Mouse (Mus musculus) MEL (cell line): Measurements from ENCODE around the gene Fto. TPM values are rescaled to one million over a fixed set of nuclear protein-coding genes. Genes with fewer than 3 reads are reported as not detected.

ENCODE experiments used
- DNase-seq: peaks from one replicate; pipeline ENCODE4 v3.0.0; 2011; ENCODE audit warnings: low read depth, low spot score
- H3K27ac ChIP-seq: 2 replicates; pipeline ENCODE4 v1.5.1; 2012; ENCODE audit warnings: low read depth, mild to moderate bottlenecking, control low read depth, low read length, moderate library complexity; ENCODE audit not compliant: control insufficient read depth
- H3K27me3 ChIP-seq, 2 experiments: fragments of 150-350 bp in 1 of 2; sonication (generic) in 1 of 2; 2 replicates each; pipeline ENCODE4 v1.6.1; 2012; ENCODE audit warnings: low read length in 2 of 2, mild to moderate bottlenecking in 2 of 2, improper control_type of control experiment in 1 of 2, moderate library complexity in 1 of 2; ENCODE audit not compliant: insufficient read depth in 2 of 2, control insufficient read depth in 1 of 2
- H3K36me3 ChIP-seq, 2 experiments: 2 replicates each; pipeline ENCODE4 v1.6.1; 2012 to 2014; ENCODE audit warnings: low read length in 2 of 2, improper control_type of control experiment in 1 of 2, inconsistent platforms in 1 of 2, mild to moderate bottlenecking in 1 of 2; ENCODE audit not compliant: insufficient read depth in 2 of 2, control insufficient read depth in 1 of 2
- H3K4me1 ChIP-seq, 2 experiments: fragments of 150-350 bp in 1 of 2; sonication (generic) in 1 of 2; 2 replicates each; pipeline ENCODE4 v1.6.1; 2012; ENCODE audit warnings: low read length in 2 of 2, improper control_type of control experiment in 1 of 2, mild to moderate bottlenecking in 1 of 2; ENCODE audit not compliant: insufficient read depth in 2 of 2, control insufficient read depth in 1 of 2
- H3K4me3 ChIP-seq, 2 experiments: fragments of 150-350 bp in 1 of 2; sonication (generic) in 1 of 2; 2 replicates each; pipeline ENCODE4 v1.5.1; 2012; ENCODE audit warnings: low read depth in 2 of 2, low read length in 2 of 2, mild to moderate bottlenecking in 2 of 2, moderate library complexity in 2 of 2, control low read depth in 1 of 2, improper control_type of control experiment in 1 of 2; ENCODE audit not compliant: control insufficient read depth in 1 of 2, insufficient read depth in 1 of 2
- H3K79me2 ChIP-seq: 2 replicates; pipeline ENCODE4 v1.6.1; 2012; ENCODE audit warnings: mild to moderate bottlenecking, low read length, moderate library complexity; ENCODE audit not compliant: control insufficient read depth, poor library complexity, insufficient read depth
- H3K9ac ChIP-seq: 2 replicates; pipeline ENCODE4 v1.6.1; 2012; ENCODE audit warnings: low read depth, mild to moderate bottlenecking, control low read depth, low read length, moderate library complexity; ENCODE audit not compliant: control insufficient read depth, poor library complexity, severe bottlenecking
- H3K9me3 ChIP-seq: fragments of 150-350 bp; sonication (generic); replicated peaks from 2 replicates; pipeline ENCODE4 v1.6.1; 2012; ENCODE audit warnings: mild to moderate bottlenecking, low read length, improper control_type of control experiment, moderate library complexity; ENCODE audit not compliant: insufficient read depth
- CTCF ChIP-seq, 3 experiments: IDR thresholded peaks in 2 of 3; conservative IDR thresholded peaks in 1 of 3; 2 replicates each; pipeline ENCODE4 v1.5.1; 2011 to 2012; ENCODE audit warnings: low read length in 3 of 3, low read depth in 2 of 3, mild to moderate bottlenecking in 2 of 3, improper control_type of control experiment in 1 of 3, inconsistent platforms in 1 of 3, mixed read lengths in 1 of 3, moderate library complexity in 1 of 3; ENCODE audit not compliant: control insufficient read depth in 1 of 3, insufficient read depth in 1 of 3, poor library complexity in 1 of 3, severe bottlenecking in 1 of 3
- E2F4 ChIP-seq: IDR thresholded peaks from 2 replicates; pipeline ENCODE4 v1.6.1; 2011; ENCODE audit warnings: low read depth, low read length, improper control_type of control experiment, borderline replicate concordance
- ETS1 ChIP-seq: IDR thresholded peaks from 2 replicates; pipeline ENCODE4 v1.6.1; 2012; ENCODE audit warnings: low read depth, mild to moderate bottlenecking, inconsistent platforms, low read length, improper control_type of control experiment, moderate library complexity
- GATA1 ChIP-seq: IDR thresholded peaks from 2 replicates; pipeline ENCODE4 v1.6.1; 2011; ENCODE audit warnings: low read depth, low read length, improper control_type of control experiment
- JUND ChIP-seq: IDR thresholded peaks from 2 replicates; pipeline ENCODE4 v1.6.1; 2011; ENCODE audit warnings: low read depth, mild to moderate bottlenecking, improper control_type of control experiment, low read length
- KAT2A ChIP-seq: conservative IDR thresholded peaks from 2 replicates; pipeline ENCODE4 v1.6.1; 2012; ENCODE audit warnings: low read depth, low read length, improper control_type of control experiment, inconsistent platforms
- MAZ ChIP-seq: IDR thresholded peaks from 2 replicates; pipeline ENCODE4 v1.6.1; 2012; ENCODE audit warnings: low read depth, mild to moderate bottlenecking, inconsistent platforms, low read length, improper control_type of control experiment
- MYB ChIP-seq: IDR thresholded peaks from 2 replicates; pipeline ENCODE4 v1.6.1; 2011; ENCODE audit warnings: mild to moderate bottlenecking, low read depth, low read length, improper control_type of control experiment
- MYC ChIP-seq: IDR thresholded peaks from 2 replicates; pipeline ENCODE4 v1.6.1; 2011; ENCODE audit warnings: low read depth, mild to moderate bottlenecking, low read length, improper control_type of control experiment, moderate library complexity
- NRF1 ChIP-seq: IDR thresholded peaks from 2 replicates; pipeline ENCODE4 v1.6.1; 2014; ENCODE audit warnings: low read depth, mild to moderate bottlenecking, inconsistent platforms, low read length, improper control_type of control experiment, moderate library complexity; ENCODE audit not compliant: poor library complexity, insufficient read depth, severe bottlenecking
- POLR2AphosphoS5 ChIP-seq: IDR thresholded peaks from 2 replicates; pipeline ENCODE4 v1.6.1; 2012; ENCODE audit warnings: low read depth, borderline replicate concordance, mild to moderate bottlenecking, inconsistent platforms, low read length, moderate library complexity, mixed read lengths
- RCOR1 ChIP-seq: IDR thresholded peaks from 2 replicates; pipeline ENCODE4 v1.6.1; 2012; ENCODE audit warnings: low read depth, mild to moderate bottlenecking, inconsistent platforms, low read length, improper control_type of control experiment
- SIN3A ChIP-seq: IDR thresholded peaks from 2 replicates; pipeline ENCODE4 v1.6.1; 2012; ENCODE audit warnings: low read length, improper control_type of control experiment, inconsistent platforms
- SMC3 ChIP-seq: IDR thresholded peaks from 2 replicates; pipeline ENCODE4 v1.6.1; 2011; ENCODE audit warnings: low read depth, low read length, improper control_type of control experiment
- TAL1 ChIP-seq: IDR thresholded peaks from 2 replicates; pipeline ENCODE4 v1.6.1; 2012; ENCODE audit warnings: mild to moderate bottlenecking, inconsistent platforms, low read length, moderate library complexity, mixed read lengths
- TBP ChIP-seq: IDR thresholded peaks from 2 replicates; pipeline ENCODE4 v1.8.0; 2011; ENCODE audit warnings: low read depth, low read length, improper control_type of control experiment
- TCF12 ChIP-seq: IDR thresholded peaks from 2 replicates; pipeline ENCODE4 v1.6.1; 2014; ENCODE audit warnings: low read depth, mild to moderate bottlenecking, inconsistent platforms, low read length, improper control_type of control experiment, moderate library complexity
- UBTF ChIP-seq: IDR thresholded peaks from 2 replicates; pipeline ENCODE4 v1.6.1; 2012; ENCODE audit warnings: low read depth, mild to moderate bottlenecking, inconsistent platforms, low read length, improper control_type of control experiment, moderate library complexity, borderline replicate concordance; ENCODE audit not compliant: insufficient read depth
- ZC3H11A ChIP-seq: IDR thresholded peaks from 2 replicates; pipeline ENCODE4 v1.6.1; 2012; ENCODE audit warnings: low read depth, mild to moderate bottlenecking, inconsistent platforms, low read length, improper control_type of control experiment
- ZKSCAN1 ChIP-seq: IDR thresholded peaks from 2 replicates; pipeline ENCODE4 v1.6.1; 2012; ENCODE audit warnings: low read depth, mild to moderate bottlenecking, inconsistent platforms, low read length, improper control_type of control experiment, moderate library complexity
- ZNF384 ChIP-seq: IDR thresholded peaks from 2 replicates; pipeline ENCODE4 v1.6.1; 2012; ENCODE audit warnings: low read depth, mild to moderate bottlenecking, inconsistent platforms, low read length, improper control_type of control experiment
- polyA plus RNA-seq, 2 experiments: library from polyadenylated mRNA; stranded (reverse) in 1 of 2; unstranded in 1 of 2; fragments of >175 nt in 1 of 2; fragments of >200 nt in 1 of 2; gene quantifications; 2 replicates each; pipeline versions ENCODE4 v1.2.1 to v1.2.4; 2012; ENCODE audit warnings: low replicate concordance in 2 of 2, low read depth in 1 of 2; ENCODE audit not compliant: insufficient read length in 2 of 2, insufficient read depth in 1 of 2, missing spikeins in 1 of 2
- total RNA-seq: library from RNA; depleted of rRNA; stranded (reverse); fragments of 300-350 nt; gene quantifications from 2 replicates; pipeline ENCODE4 v1.2.3, GENCODE M21; 2012

Gene Fto
- total and polyA plus RNA-seq, 3 experiments, result 13.5 to 41.1 TPM; not detected in 1

DNA sequence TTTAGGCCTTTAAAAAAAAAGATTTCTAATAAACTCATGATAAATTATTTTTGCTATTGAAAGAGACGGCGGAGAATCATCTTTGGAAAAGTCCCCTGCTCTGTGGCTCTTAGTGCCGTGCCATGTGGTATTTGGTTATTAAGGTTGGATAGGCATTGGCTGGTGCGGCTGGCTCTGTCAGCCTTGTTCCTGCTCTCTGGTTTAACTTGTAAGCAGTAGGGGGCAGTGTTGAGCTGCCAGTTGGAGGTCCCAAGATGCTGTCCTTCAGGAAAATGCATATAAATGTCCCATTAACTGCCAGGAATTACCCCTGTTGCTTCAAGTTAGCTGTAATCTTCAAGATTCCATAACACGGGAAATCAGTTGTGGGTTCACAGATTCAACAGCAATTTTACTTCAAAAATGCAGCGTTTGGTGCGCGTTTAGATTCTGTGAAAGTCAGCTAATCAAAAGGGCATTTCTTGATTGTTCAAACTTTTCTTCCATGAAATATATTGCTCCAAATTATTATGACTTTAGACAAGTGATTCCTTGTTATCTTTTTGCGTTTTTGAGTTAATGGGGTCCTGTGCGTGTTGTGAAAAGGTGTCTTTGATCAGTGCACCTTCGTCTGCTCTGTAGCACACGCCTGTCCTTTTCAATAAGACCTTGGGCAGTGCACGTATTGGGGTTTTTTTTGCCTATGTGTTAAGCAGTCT lies 174.9 kb downstream of the Fto start (continued):
- TF ChIP-seq SMC3, result peak; percentile 71
- TF ChIP-seq KAT2A, result no peak
- TF ChIP-seq MYC, result no peak
- TF ChIP-seq POLR2AphosphoS5, result no peak

DNA sequence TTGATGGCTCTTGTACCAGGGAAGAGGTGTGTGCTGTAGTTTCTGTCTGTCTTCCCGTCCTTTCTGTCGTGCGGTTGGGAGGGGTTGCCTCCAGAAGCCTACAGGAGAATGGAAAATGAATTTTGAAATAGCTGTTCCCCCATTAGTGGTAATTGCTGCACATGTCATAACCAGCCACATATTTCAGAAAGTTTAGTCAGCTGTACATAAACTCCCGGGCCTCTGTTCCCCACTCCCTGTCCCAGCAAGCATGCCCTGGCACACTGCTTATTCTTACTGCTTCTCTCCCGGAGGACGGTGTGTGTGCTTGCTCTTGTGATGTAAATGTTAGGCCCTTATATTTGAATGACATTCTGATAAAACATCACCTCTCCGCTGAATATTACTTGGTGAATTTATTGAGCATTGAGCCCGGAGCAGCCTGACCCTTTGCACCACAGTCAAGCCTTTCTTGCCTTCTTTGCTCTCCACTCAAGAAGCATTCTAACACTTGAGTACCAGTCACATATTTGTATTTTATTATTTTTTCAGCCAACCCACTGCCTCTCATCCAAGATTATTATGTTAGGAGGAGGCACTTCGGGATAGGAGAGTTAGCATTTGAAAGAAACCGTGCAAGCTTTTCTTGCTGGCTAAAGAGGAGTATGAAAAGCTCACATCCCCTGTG lies 175.6 kb downstream of the Fto start:
- TF ChIP-seq E2F4 (no peak), ZNF384 (no peak), SIN3A (no peak), MYC (no peak), MAZ (no peak), TCF12 (no peak), ZKSCAN1 (no peak), NRF1 (no peak), TAL1 (no peak), TBP (no peak)
- no peak for DNase-seq
- Histone ChIP-seq H3K79me2 (no peaks in the 10 kb centered on the region), H3K27ac (no peak overlapping the region), H3K4me3 (no peak overlapping the region), H3K9ac (no peak overlapping the region), H3K9me3 (no peaks in the 10 kb centered on the region), H3K4me1 (no peaks in the 10 kb centered on the region), H3K36me3 (no peaks in the 10 kb centered on the region; a peak in 1 of 4 replicates), H3K27me3 (no peaks in the 10 kb centered on the region)

DNA sequence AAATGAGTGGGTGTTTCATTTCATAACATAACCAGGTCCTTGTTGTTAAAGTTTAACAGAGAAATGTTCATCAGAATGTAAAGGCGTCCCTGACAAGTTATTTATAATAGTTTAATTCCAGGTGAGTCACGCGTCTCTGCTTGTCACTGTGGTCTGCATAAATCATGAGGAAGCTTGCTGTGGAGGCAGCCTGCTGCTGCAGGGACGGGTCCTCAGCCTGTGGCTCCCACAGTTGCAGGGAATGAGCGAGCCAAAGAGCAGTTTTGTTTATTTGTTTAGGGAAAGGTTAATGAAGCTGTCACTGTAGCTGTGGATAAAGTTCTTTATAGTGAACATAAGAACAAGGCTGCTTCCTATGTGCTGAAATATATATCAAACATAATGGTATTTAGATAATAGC lies 176.7 kb downstream of the Fto start:
- Histone ChIP-seq H3K9ac (no peak overlapping the region), H3K4me1 (no peaks in the 10 kb centered on the region), H3K4me3 (no peak overlapping the region), H3K27ac (no peak overlapping the region), H3K27me3 (no peaks in the 10 kb centered on the region), H3K79me2 (no peaks in the 10 kb centered on the region), H3K36me3 (no peaks in the 10 kb centered on the region; a peak in 1 of 4 replicates), H3K9me3 (no peaks in the 10 kb centered on the region)
- TF ChIP-seq SIN3A, result no peak
- TF ChIP-seq CTCF (IDR thresholded peaks at IDR 0.05 in 2 of 3, conservative IDR thresholded peaks at IDR 0.05 in 1 of 3; ENCODE audit: control insufficient read depth in 1 of 3, insufficient read depth in 1 of 3, low read depth in 2 of 3, low read length in 3 of 3, poor library complexity in 1 of 3, severe bottlenecking in 1 of 3), result no peak
- TF ChIP-seq GATA1, result no peak
- no peak for TF ChIP-seq ZC3H11A
- no peak for TF ChIP-seq NRF1
- no peak for TF ChIP-seq ZNF384
- no peak for TF ChIP-seq POLR2AphosphoS5
- TF ChIP-seq ETS1, result no peak
- TF ChIP-seq MYC, result no peak
- no peak for TF ChIP-seq JUND
- no peak for TF ChIP-seq UBTF
- no peak for TF ChIP-seq TAL1
- no peak for TF ChIP-seq RCOR1
- no peak for TF ChIP-seq MYB
- no peak for DNase-seq
